Mouse (Mus musculus) brain, embryonic 18.5 days (tissue): ENCODE data around the gene Tpm3.
"Not testable (repeated sequence)": the region's sequence is repeated elsewhere in the genome, so short reads cannot be mapped to it uniquely, and the experiment has no call there.

Source experiments
- DNase-seq: peaks from one replicate; pipeline ENCODE4 v3.0.0-alpha.2; 2012; ENCODE audit warnings: low read depth, low spot score

Gene Tpm3

GRCm38 (mm10) chr3:90083698-90084324 is 11.4 kb downstream of the Tpm3 start:
- peak; percentile 50 for DNase-seq

GRCm38 (mm10) chr3:90084790-90085189 is 12.3 kb downstream of the Tpm3 start:
- DNase-seq, result no peak

- no peak for DNase-seq
Observed at GRCm38 (mm10) chr3:90085281-90085680, 12.8 kb downstream of the Tpm3 start.

GRCm38 (mm10) chr3:90086068-90086467 is 13.6 kb downstream of the Tpm3 start:
- DNase-seq, result no peak

GRCm38 (mm10) chr3:90088617-90089016 is 16.2 kb downstream of the Tpm3 start:
- no peak for DNase-seq

GRCm38 (mm10) chr3:90090892-90091291 is 18.4 kb downstream of the Tpm3 start:
- no peak for DNase-seq

- no peak for DNase-seq
Observed at GRCm38 (mm10) chr3:90094453-90094852, 22.0 kb downstream of the Tpm3 start.

- DNase-seq, result no peak
Observed at GRCm38 (mm10) chr3:90097928-90098327, 25.5 kb downstream of the Tpm3 start.

GRCm38 (mm10) chr3:90101010-90101409 is 28.6 kb downstream of the Tpm3 start:
- DNase-seq, result no peak

GRCm38 (mm10) chr3:90101673-90102072 is 29.2 kb downstream of the Tpm3 start:
- no peak for DNase-seq

- no peak for DNase-seq
Observed at GRCm38 (mm10) chr3:90102239-90102638, 29.8 kb downstream of the Tpm3 start.

GRCm38 (mm10) chr3:90103176-90103575 is 30.7 kb downstream of the Tpm3 start:
- no peak for DNase-seq

- no peak for DNase-seq
Observed at GRCm38 (mm10) chr3:90103938-90104337, 31.5 kb downstream of the Tpm3 start, which contains the start of gene Nup210l. Nup210l (plus strand) TSS chr3:90104132.

- DNase-seq, result no peak
Observed at GRCm38 (mm10) chr3:90111706-90112105, 39.3 kb downstream of the Tpm3 start.

GRCm38 (mm10) chr3:90114342-90114741 is 41.9 kb downstream of the Tpm3 start:
- DNase-seq, result no peak

GRCm38 (mm10) chr3:90115526-90115925 is 43.1 kb downstream of the Tpm3 start:
- DNase-seq, result no peak

- DNase-seq, result no peak
Observed at GRCm38 (mm10) chr3:90118132-90118790, 45.8 kb downstream of the Tpm3 start.

GRCm38 (mm10) chr3:90122036-90122435 is 49.6 kb downstream of the Tpm3 start:
- DNase-seq, result not testable (repeated sequence)

GRCm38 (mm10) chr3:90125710-90126109 is 53.3 kb downstream of the Tpm3 start:
- no peak for DNase-seq

GRCm38 (mm10) chr3:90127881-90128280 is 55.4 kb downstream of the Tpm3 start:
- no peak for DNase-seq

- no peak for DNase-seq
Observed at GRCm38 (mm10) chr3:90132745-90133144, 60.3 kb downstream of the Tpm3 start.

- no peak for DNase-seq
Observed at GRCm38 (mm10) chr3:90133331-90133730, 60.9 kb downstream of the Tpm3 start.

- no peak for DNase-seq
Observed at GRCm38 (mm10) chr3:90134483-90134882, 62.0 kb downstream of the Tpm3 start.
